Mouse (Mus musculus) erythroblast, embryonic 14.5 days (primary cell): ENCODE results near the gene Pecam1.

Experiments used
- GATA1 ChIP-seq: IDR thresholded peaks from 2 replicates; pipeline ENCODE4 v1.6.1; 2012; ENCODE audit warnings: low read length, inconsistent platforms, mixed read lengths
- TAL1 ChIP-seq: IDR thresholded peaks from 3 replicates; pipeline ENCODE4 v1.6.1; 2012; ENCODE audit warnings: low read length, inconsistent platforms, mixed read lengths

- TF ChIP-seq TAL1, result no peak
- TF ChIP-seq GATA1, result no peak
Measured at GRCm38 (mm10) chr11:106788026-106788774, 37.8 kb upstream of the Pecam1 start.
